Mouse (Mus musculus): ENCODE measurements around the gene Zmym3.
A peak's percentile ranks its signal among the peaks of the same experiment; 100 is the strongest.
"Not testable (repeated sequence)": the region's sequence is repeated elsewhere in the genome, so short reads cannot be mapped to it uniquely, and the experiment has no call there.

GRCm38 (mm10) chrX:101358902-101359301 is 61.7 kb downstream of the Zmym3 start:
- TF ChIP-seq CTCF (conservative IDR thresholded peaks at IDR 0.05; ENCODE audit: low read length): peak; percentile 70
- TF ChIP-seq POU5F1, NANOG (IDR thresholded peaks at IDR 0.05; ENCODE audit: borderline replicate concordance, low read length): not testable (repeated sequence)
